ENCODE assay signal across 8 mouse cellular contexts in the genomic region with DNA sequence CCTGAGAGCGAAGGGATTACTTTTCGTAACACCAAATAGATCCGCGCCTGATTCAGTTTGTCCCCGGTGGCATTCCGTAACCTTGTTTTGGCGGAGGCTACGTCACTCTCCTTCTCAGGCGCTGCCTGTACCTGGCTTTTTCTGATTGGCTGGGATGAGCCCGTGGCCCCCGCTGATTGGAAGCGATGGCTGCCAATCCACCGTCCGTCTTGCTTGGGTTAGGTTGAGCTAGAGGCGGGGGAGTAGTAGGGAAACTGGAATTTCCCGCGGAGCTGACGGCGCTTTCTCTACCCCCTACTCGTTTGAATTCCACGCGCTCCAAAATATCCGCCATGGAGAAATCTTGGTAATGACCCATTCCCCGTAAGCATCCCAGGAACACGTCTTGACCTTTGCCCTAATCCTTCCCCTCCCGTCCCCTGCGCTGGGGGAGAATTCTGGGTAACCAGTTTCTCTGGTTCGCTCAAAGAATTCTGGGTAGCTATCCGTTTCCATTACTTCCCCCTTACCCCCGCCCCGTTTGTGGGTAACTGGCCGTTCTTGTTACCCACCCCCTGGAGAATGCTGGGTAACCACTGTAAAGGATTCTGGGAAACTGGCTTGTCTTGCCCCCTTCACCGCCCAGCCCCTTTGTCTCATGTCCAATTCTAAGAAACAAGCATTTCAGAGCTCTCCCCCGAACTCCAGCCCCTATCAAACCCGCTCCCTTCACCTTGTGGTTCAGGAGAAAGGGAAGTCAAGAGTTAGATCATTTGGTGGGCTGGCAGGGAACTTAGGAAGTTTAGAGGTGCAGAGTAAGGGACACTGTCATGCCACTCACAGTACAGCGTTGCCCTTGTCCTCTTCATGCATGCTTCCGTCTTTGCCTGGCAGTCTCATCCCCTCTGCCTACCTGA. TPM values are rescaled to one million over a fixed set of nuclear protein-coding genes. Genes with fewer than 3 reads are reported as not detected.
DNase-seq lines count a peak whose midpoint lies in the region; ATAC-seq and TF ChIP-seq lines count a peak whose summit lies in the region.

A gene (plus strand): TSS at position 210 of the 896 bp plus-strand sequence.

- in situ Hi-C loops in ES-E14 (cut with MboI; ENCODE audit: low sequenced_read_pairs in 2 of 2, unreplicated experiment in 2 of 2): no loop called here

- peak; percentile 98 for DNase-seq in ES-E14 (ENCODE audit: low read depth, low spot score)
- DNase-seq in cerebellum, adult 11-12 months: peak; percentile 99
- DNase-seq in heart, postnatal 25 days (ENCODE audit: low spot score): peak; percentile 100
- peak; percentile 100 for DNase-seq in layer of hippocampus, adult 18-20 months (ENCODE audit: low spot score in 2 of 2)
- DNase-seq in lung, adult 2 months: peak; percentile 100
- peak; percentile 98 to 100 for DNase-seq in thymus, adult 18-20 months

- H3K4me3 ChIP-seq in ES-E14 (ENCODE audit: insufficient read depth in 1 of 2, low read depth in 1 of 2, low read length in 2 of 2, poor library complexity in 1 of 2, severe bottlenecking in 1 of 2): peak within 1 kb of the TSS; percentile 87 to 89
- peak within 1 kb of the TSS; percentile 70 for H3K4me3 ChIP-seq in forebrain, embryonic 15.5 days
- peak within 1 kb of the TSS; percentile 79 for H3K4me3 ChIP-seq in lung, adult 2 months (replicated peaks; ENCODE audit: extremely low read depth, low read depth, low read length)

- intact Hi-C loops in heart, postnatal 25 days (cut with DNase I): no loop called here

- H3K9me3 ChIP-seq in ES-E14 (ENCODE audit: control insufficient read depth, insufficient read depth, low read depth, low read length): no peaks in the 10 kb centered on the region
- no peaks in the 10 kb centered on the region for H3K9me3 ChIP-seq in forebrain, embryonic 15.5 days

- H3K27me3 ChIP-seq in forebrain, embryonic 15.5 days: no peaks in the 10 kb centered on the region

- H3K36me3 ChIP-seq in ES-E14 (ENCODE audit: control insufficient read depth, insufficient read depth, low read length, poor library complexity, severe bottlenecking): peaks cover 5% of the 10 kb centered on the region; the same call in 1 of the 2 replicates
- peaks cover under 1% of the 10 kb centered on the region; the same call in 1 of the 2 replicates for H3K36me3 ChIP-seq in forebrain, embryonic 15.5 days

- WGBS in forebrain, embryonic 15.5 days: 2% methylated on average over 37 of the region's 37 CpGs
- WGBS in lung, adult 2 months: under 1% methylated on average over 37 of the region's 37 CpGs

- TF ChIP-seq POLR2A in lung, adult 2 months (IDR thresholded peaks at IDR 0.05; ENCODE audit: borderline replicate concordance, extremely low read depth, low read depth, low read length): peak; percentile 74; the same call in 1 of the 2 replicates

- peaks cover 0 to 6% of the 10 kb centered on the region in 2 experiments; a peak in 1 of 4 replicates for H3K4me1 ChIP-seq in ES-E14 (ENCODE audit: control insufficient read depth in 2 of 2, insufficient read depth in 2 of 2, low read length in 2 of 2, poor library complexity in 1 of 2)
- peaks cover 18% of the 10 kb centered on the region for H3K4me1 ChIP-seq in forebrain, embryonic 15.5 days
- H3K4me1 ChIP-seq in lung, adult 2 months (ENCODE audit: control insufficient read depth, insufficient read depth, low read length): peaks cover 6% of the 10 kb centered on the region

- peak within 1 kb of the TSS; percentile 87 for H3K4me2 ChIP-seq in forebrain, embryonic 15.5 days (replicated peaks)

- TF ChIP-seq CTCF in lung, adult 2 months (IDR thresholded peaks at IDR 0.05; ENCODE audit: insufficient read depth, low read length): no peak

- peak; percentile 99 for ATAC-seq in forebrain, embryonic 15.5 days (replicated peaks)
- peak; percentile 97 for ATAC-seq in neutrophil, adult 5-6 weeks (ENCODE audit: extremely low read depth, insufficient number of reproducible peaks, low FRiP score, poor library complexity, severe bottlenecking)

- peak within 1 kb of the TSS; percentile 98 for H3K9ac ChIP-seq in ES-E14 (ENCODE audit: insufficient read depth, low read depth, low read length, poor library complexity, severe bottlenecking)
- peak within 1 kb of the TSS; percentile 80 for H3K9ac ChIP-seq in forebrain, embryonic 15.5 days (replicated peaks)

- H3K27ac ChIP-seq in ES-E14 (ENCODE audit: insufficient read depth, low read depth, low read length, poor library complexity, severe bottlenecking): peak within 1 kb of the TSS; percentile 94
- peak within 1 kb of the TSS; percentile 99 for H3K27ac ChIP-seq in forebrain, embryonic 15.5 days (replicated peaks)

TF ChIP-seq in ES-E14, 5 proteins besides CTCF, POLR2A, EP300 and RAD21:
- TF ChIP-seq ZNF384 (IDR thresholded peaks at IDR 0.05; ENCODE audit: low read depth, low read length) (no peak), ZC3H11A (IDR thresholded peaks at IDR 0.05; ENCODE audit: borderline replicate concordance, low read depth, low read length) (no peak), HCFC1 (IDR thresholded peaks at IDR 0.05; ENCODE audit: borderline replicate concordance, insufficient read depth, low read length) (peak; percentile 66; the same call in 1 of the 2 replicates), MAFK (IDR thresholded peaks at IDR 0.05; ENCODE audit: insufficient read depth, low read depth, low read length) (no peak), CHD2 (IDR thresholded peaks at IDR 0.05; ENCODE audit: low read depth, low read length) (peak; percentile 92)

RNA-seq across cellular contexts. Expression of the gene that starts here (rescaled TPM):
- total RNA-seq in ES-E14 (2012; rRNA removed): 21.9 and 25.4 TPM in 2 replicates
- 27.6 and 30.9 TPM in 2 replicates for polyA plus RNA-seq in forebrain, embryonic 15.5 days (2015; fragmentation: Nextera tagmentation; extraction: Ambion mirVana)
- 1 to 10 TPM; 8.2 to 9.4 TPM for total RNA-seq in heart, postnatal 25 days (2021)
- 10 to 100 TPM; 12.9 to 13.2 TPM for total RNA-seq in layer of hippocampus, adult 18-20 months (2021)
- 22.8 and 30.7 TPM in 2 replicates for polyA plus RNA-seq in lung, adult 2 months (2012; rRNA removed)
- total RNA-seq in neutrophil, adult 5-6 weeks (2017): 30.0 and 31.3 TPM in 2 replicates

Comparison
In these comparisons a context has a peak if more than half of its experiments do, and no peak if none do; other contexts are left out.
1. Peak in every context shown above with its lines: DNase-seq, ATAC-seq, H3K4me3 ChIP-seq and H3K27ac ChIP-seq.